Comparison of ENCODE assay signal across 19 mouse cellular contexts in genomic region chr1:62646812-62647211, GRCm38 (mm10). TPM values are rescaled to one million over a fixed set of nuclear protein-coding genes. Genes with fewer than 3 reads are reported as not detected.
DNase-seq lines count a peak whose midpoint lies in the region; ATAC-seq lines count a peak whose summit lies in the region.
"Had no signal": no experiment of that assay in that cellular context is flagged by ENCODE, and none has a peak within 500 bp of the region (broad histone marks: within the 10 kb centered on the region; RNA-seq: fewer than 3 reads in every experiment).

No protein-coding gene starts in this region.

- peak; percentile 62; the same call in 1 of the 2 replicates for ATAC-seq in common myeloid progenitor, adult 5-6 weeks (replicated peaks; ENCODE audit: low read depth, poor library complexity, severe bottlenecking)
- peak; percentile 42 to 65; a peak in 2 of 4 replicates for ATAC-seq in hematopoietic stem cell, adult 5-6 weeks (replicated peaks in 1 of 2; ENCODE audit: insufficient read depth in 1 of 2, low FRiP score in 2 of 2, low TSS enrichment in 1 of 2, low read depth in 1 of 2, poor library complexity in 2 of 2, severe bottlenecking in 2 of 2)
- peak; percentile 73 for ATAC-seq in megakaryocyte progenitor cell, adult 5-6 weeks (replicated peaks; ENCODE audit: poor library complexity)
- ATAC-seq: activated CD4-positive, CD25-positive, alpha-beta regulatory T cell, adult 4 months; forebrain, embryonic 13.5 days; forebrain, embryonic 15.5 days; forebrain, postnatal 0 days; Patski had no signal

- intact Hi-C loops in left cerebral cortex, postnatal 4 days (cut with DNase I) = no loop called here

- no peak for DNase-seq in ovary, adult 18-20 months (ENCODE audit: low spot score)
- DNase-seq in cerebellum, adult 9-10 months = no peak
- no peak for DNase-seq in left cerebral cortex, postnatal 4 days
- DNase-seq: adrenal gland, adult 8-10 months; adrenal gland, postnatal 14 days; adrenal gland, postnatal 36 days; cerebellum, adult 11-12 months; cerebellum, adult 2 months; cerebellum, adult 9-11 months; cerebellum, postnatal 14 days; cerebellum, postnatal 36 days; forebrain, postnatal 0 days had no signal

RNA-seq across cellular contexts. Expression of gene Nrp2, which starts 56.3 kb away (rescaled TPM):
- 0.10 and 0.87 TPM in 2 replicates for total RNA-seq in common myeloid progenitor, adult 5-6 weeks (2017)
- total RNA-seq in hematopoietic stem cell, adult 5-6 weeks (2017) = 0.31 and 0.50 TPM in 2 replicates
- 1.5 and 2.3 TPM in 2 replicates for total RNA-seq in megakaryocyte progenitor cell, adult 5-6 weeks (2015)
- 2.0 and 2.9 TPM in 2 replicates for total RNA-seq in megakaryocyte progenitor cell, adult 5-6 weeks (2017)
- total RNA-seq in left cerebral cortex, postnatal 4 days (2021) = 10 to 100 TPM; 49.9 to 86.2 TPM

Comparison
In these comparisons a context has a peak if more than half of its experiments do, and no peak if none do; other contexts are left out.
1. RNA of gene Nrp2, which starts 56.3 kb away (total RNA-seq): 49.9 to 86.2 TPM in left cerebral cortex, postnatal 4 days; 1.5 to 2.9 TPM in megakaryocyte progenitor cell, adult 5-6 weeks, 0.10 to 0.87 TPM in common myeloid progenitor, adult 5-6 weeks and 0.31 to 0.50 TPM in hematopoietic stem cell, adult 5-6 weeks; every median in the first group is over 10 times any median in the second.
2. Peak in every context shown above with its lines, with median percentiles within 50 percentile points of each other: ATAC-seq.